Mouse (Mus musculus) CH12.LX (cell line): ENCODE data around the gene Nrap.

Experiments
- CTCF ChIP-seq, 2 experiments: IDR thresholded peaks in 1 of 2; conservative IDR thresholded peaks in 1 of 2; 2 replicates each; pipeline ENCODE4 v1.5.1; 2011 to 2012; ENCODE audit warnings: low read depth in 2 of 2, low read length in 2 of 2, improper control_type of control experiment in 1 of 2, inconsistent platforms in 1 of 2, mild to moderate bottlenecking in 1 of 2, moderate library complexity in 1 of 2
- E2F4 ChIP-seq: IDR thresholded peaks from 2 replicates; pipeline ENCODE4 v1.6.1; 2011; ENCODE audit warnings: low read depth, low read length, improper control_type of control experiment; ENCODE audit not compliant: insufficient replicate concordance
- EP300 ChIP-seq: IDR thresholded peaks from 2 replicates; pipeline ENCODE4 v1.6.1; 2011; ENCODE audit warnings: low read length, improper control_type of control experiment
- ETS1 ChIP-seq: conservative IDR thresholded peaks from 2 replicates; pipeline ENCODE4 v1.6.1; 2012; ENCODE audit warnings: low read depth, mild to moderate bottlenecking, inconsistent platforms, low read length, improper control_type of control experiment, moderate library complexity
- IRF4 ChIP-seq: IDR thresholded peaks from 2 replicates; pipeline ENCODE4 v1.6.1; 2014; ENCODE audit warnings: low read depth, mild to moderate bottlenecking, inconsistent platforms, low read length, improper control_type of control experiment
- MAFK ChIP-seq: IDR thresholded peaks from 2 replicates; pipeline ENCODE4 v1.6.1; 2011; ENCODE audit warnings: low read length, improper control_type of control experiment; ENCODE audit not compliant: insufficient replicate concordance
- MAX ChIP-seq: IDR thresholded peaks from 2 replicates; pipeline ENCODE4 v1.6.1; 2011; ENCODE audit warnings: low read length, improper control_type of control experiment
- NELFE ChIP-seq: IDR thresholded peaks from 2 replicates; pipeline ENCODE4 v1.6.1; 2011; ENCODE audit warnings: low read depth, low read length, improper control_type of control experiment
- POLR2A ChIP-seq: IDR thresholded peaks from 2 replicates; pipeline ENCODE4 v1.6.1; 2011; ENCODE audit warnings: low read depth, mild to moderate bottlenecking, improper control_type of control experiment, low read length
- ZC3H11A ChIP-seq: IDR thresholded peaks from 2 replicates; pipeline ENCODE4 v1.6.1; 2012; ENCODE audit warnings: low read depth, mild to moderate bottlenecking, inconsistent platforms, low read length, improper control_type of control experiment
- ZKSCAN1 ChIP-seq: IDR thresholded peaks from 2 replicates; pipeline ENCODE4 v1.6.1; 2012; ENCODE audit warnings: low read depth, inconsistent platforms, low read length, improper control_type of control experiment, borderline replicate concordance
- ZNF384 ChIP-seq: IDR thresholded peaks from 2 replicates; pipeline ENCODE4 v1.6.1; 2012; ENCODE audit warnings: low read depth, low read length, improper control_type of control experiment, inconsistent platforms

DNA sequence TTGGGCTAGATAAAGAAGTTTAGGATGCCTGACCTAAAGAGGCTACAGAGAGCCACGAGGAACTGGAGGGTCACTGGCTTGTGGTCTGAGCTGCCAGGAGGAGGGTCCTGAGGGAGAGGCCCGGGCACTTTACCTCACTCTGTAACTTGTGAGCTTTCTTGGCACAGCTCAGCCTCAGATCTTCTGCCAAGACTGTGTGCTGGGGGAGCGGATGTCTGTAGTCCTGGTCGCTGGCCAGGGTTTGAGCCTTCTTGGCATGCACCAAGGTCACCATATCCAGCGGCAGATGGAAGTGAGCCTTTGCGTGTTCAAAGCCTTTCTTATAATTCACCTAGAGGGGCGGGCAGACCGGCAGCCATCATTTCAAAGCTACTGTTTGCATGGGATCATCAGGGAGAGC is 47.8 kb downstream of the Nrap start:
- no peak for TF ChIP-seq ZKSCAN1
- no peak for TF ChIP-seq ETS1
- TF ChIP-seq CTCF (conservative IDR thresholded peaks at IDR 0.05 in 1 of 2, IDR thresholded peaks at IDR 0.05 in 1 of 2; ENCODE audit: low read depth in 2 of 2, low read length in 2 of 2) = no peak
- TF ChIP-seq EP300 = no peak
- TF ChIP-seq POLR2A = no peak
- TF ChIP-seq ZC3H11A = no peak
- TF ChIP-seq MAX = no peak
- no peak for TF ChIP-seq NELFE
- no peak for TF ChIP-seq IRF4
- TF ChIP-seq E2F4 = no peak
- TF ChIP-seq MAFK = no peak
- TF ChIP-seq ZNF384 = no peak
